Mouse (Mus musculus) stomach, embryonic 16.5 days (tissue): ENCODE results near the gene Pld5. TPM values are rescaled to one million over a fixed set of nuclear protein-coding genes. Genes with fewer than 3 reads are reported as not detected.

Experiments
- ATAC-seq: fragments of 200-750 bp; cut with Nextera tagmentation; 2 replicates; pipeline ENCODE4 v1.8.0; 2017; ENCODE audit warnings: moderate number of reproducible peaks, moderate TSS enrichment; ENCODE audit not compliant: insufficient read depth, low FRiP score
- H3K27ac ChIP-seq: fragments of 300-500 bp; sonication (generic); 2 replicates; pipeline ENCODE4 v1.5.1; 2014; ENCODE audit warnings: low read length
- H3K27me3 ChIP-seq: fragments of 300-500 bp; sonication (generic); 2 replicates; pipeline ENCODE4 v1.6.1; 2014; ENCODE audit warnings: low read length, control low read depth, mixed read lengths; ENCODE audit not compliant: control insufficient read depth, insufficient read depth
- H3K36me3 ChIP-seq: fragments of 300-500 bp; sonication (generic); 2 replicates; pipeline ENCODE4 v1.6.1; 2014; ENCODE audit warnings: low read length; ENCODE audit not compliant: control insufficient read depth, insufficient read depth
- H3K4me1 ChIP-seq: fragments of 300-500 bp; sonication (generic); 2 replicates; pipeline ENCODE4 v1.6.1; 2014; ENCODE audit warnings: low read length, control low read depth, mixed read lengths; ENCODE audit not compliant: control insufficient read depth, insufficient read depth
- H3K4me2 ChIP-seq: fragments of 300-500 bp; sonication (generic); 2 replicates; pipeline ENCODE4 v1.6.1; 2014; ENCODE audit warnings: low read depth, low read length, mixed read lengths
- H3K4me3 ChIP-seq: fragments of 300-500 bp; sonication (generic); replicated peaks from 2 replicates; pipeline ENCODE4 v1.5.1; 2014; ENCODE audit warnings: mild to moderate bottlenecking, low read length
- H3K9ac ChIP-seq: fragments of 300-500 bp; sonication (generic); 2 replicates; pipeline ENCODE4 v1.6.1; 2014; ENCODE audit warnings: low read length
- H3K9me3 ChIP-seq: fragments of 300-500 bp; sonication (generic); replicated peaks from 2 replicates; pipeline ENCODE4 v1.6.1; 2016; ENCODE audit warnings: low read length, control low read depth; ENCODE audit not compliant: control insufficient read depth
- WGBS: fragments of 180-500 bp; shearing (Covaris S2); extraction: QIAGEN DNeasy Blood & Tissue Kit; methylation state at CpG from one replicate; pipeline ENCODE4 v1.1.7; 2014; 5-methylcytosine and 5-hydroxymethylcytosine counted together
- polyA plus RNA-seq: library from polyadenylated mRNA; unstranded; fragments of >200 nt; fragmentation: Nextera tagmentation; extraction: Ambion mirVana; gene quantifications from 2 replicates; pipeline ENCODE4 v1.2.1, GENCODE M21; 2015

The Pld5 gene
- polyA plus RNA-seq, 1 experiment from 2014 or later = 0.52 TPM

DNA sequence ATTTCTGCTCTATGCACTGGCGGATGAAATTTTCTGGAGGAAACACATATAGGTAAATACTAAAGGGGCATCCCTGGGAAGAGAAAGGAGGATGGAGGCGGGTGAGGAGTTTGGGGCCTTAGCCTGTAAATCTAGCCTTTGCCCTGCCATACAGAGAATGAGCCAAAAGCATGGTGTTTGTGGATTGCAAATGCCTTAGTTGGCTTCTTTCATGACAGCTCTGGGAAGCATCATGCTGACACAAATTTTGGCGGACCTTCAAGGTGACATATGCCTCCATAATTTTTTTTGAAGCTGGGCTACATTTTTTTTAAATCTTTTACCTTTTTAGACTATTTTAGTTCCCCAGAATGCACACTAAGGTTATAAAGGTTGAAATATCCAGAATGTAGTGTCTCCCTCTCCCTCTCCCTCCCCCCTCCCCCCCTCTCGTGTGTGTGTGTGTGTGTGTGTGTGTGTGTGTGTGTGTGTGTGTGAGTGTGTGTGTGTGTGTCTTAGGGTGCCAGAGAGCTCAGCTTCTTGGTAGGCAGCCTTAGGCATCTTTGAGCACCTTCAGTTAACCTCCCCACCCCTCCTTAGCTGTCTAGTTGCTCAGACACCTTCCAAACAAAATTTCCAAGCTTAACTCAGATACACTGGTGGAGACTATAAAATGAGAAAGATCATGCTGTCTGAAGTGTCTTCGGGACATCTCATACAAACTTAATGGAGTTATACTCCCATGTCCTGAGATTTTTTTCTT is 307.9 kb downstream of the Pld5 start:
- Histone ChIP-seq H3K27ac (no peak overlapping the region), H3K9me3 (no peaks in the 10 kb centered on the region), H3K36me3 (no peaks in the 10 kb centered on the region), H3K4me2 (no peak overlapping the region), H3K27me3 (no peaks in the 10 kb centered on the region), H3K4me3 (no peak overlapping the region), H3K4me1 (no peaks in the 10 kb centered on the region), H3K9ac (no peak overlapping the region)
- WGBS = 81% methylated on average over 5 of the region's 5 CpGs
- no peak for ATAC-seq

DNA sequence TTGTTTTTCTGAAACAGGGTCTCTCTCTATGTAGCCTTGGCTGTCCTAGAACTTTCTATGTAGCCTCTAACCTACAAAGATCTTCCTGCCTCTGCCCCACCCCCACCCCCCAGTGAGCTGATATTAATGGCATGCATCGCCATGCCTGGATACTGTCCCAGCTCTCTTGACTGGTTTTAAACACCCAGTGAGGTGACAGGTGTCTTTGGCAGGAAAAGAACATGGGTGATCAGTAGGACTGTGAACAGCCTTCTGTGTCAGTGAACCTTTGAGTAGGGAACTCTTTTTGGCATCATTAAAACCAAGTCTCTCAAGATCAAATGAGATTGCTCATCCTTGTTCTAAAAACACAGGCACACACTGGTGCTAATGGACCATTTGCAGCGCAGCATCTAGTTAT is 313.3 kb downstream of the Pld5 start:
- Histone ChIP-seq H3K9ac (no peak overlapping the region), H3K4me2 (no peak overlapping the region), H3K4me1 (no peaks in the 10 kb centered on the region), H3K27me3 (no peaks in the 10 kb centered on the region), H3K4me3 (no peak overlapping the region), H3K9me3 (no peaks in the 10 kb centered on the region), H3K27ac (no peak overlapping the region), H3K36me3 (no peaks in the 10 kb centered on the region)
- 88% methylated on average over 2 of the region's 2 CpGs for WGBS
- no peak for ATAC-seq

DNA sequence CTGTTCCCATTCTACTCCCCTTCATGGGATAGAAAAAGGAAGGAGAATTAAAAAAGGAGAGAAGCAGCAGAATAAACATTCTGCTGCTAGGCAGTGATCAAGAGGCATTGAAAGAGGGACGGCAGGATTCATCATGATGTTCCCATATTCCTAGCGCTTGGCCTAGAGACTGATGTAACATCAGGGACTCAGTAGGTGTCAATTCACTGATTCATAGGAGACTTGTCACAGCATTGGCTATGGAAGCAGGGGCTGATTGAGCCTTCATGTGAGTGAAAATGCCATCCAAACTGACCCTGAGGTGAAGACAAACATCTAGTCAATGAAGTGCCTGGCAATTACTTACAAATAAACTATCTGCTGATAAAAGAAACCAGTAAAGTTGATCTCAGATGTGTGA is 324.3 kb downstream of the Pld5 start:
- Histone ChIP-seq H3K4me3 (no peak overlapping the region), H3K9me3 (no peaks in the 10 kb centered on the region), H3K4me2 (no peak overlapping the region), H3K27ac (no peak overlapping the region), H3K36me3 (no peaks in the 10 kb centered on the region), H3K9ac (no peak overlapping the region), H3K4me1 (no peaks in the 10 kb centered on the region), H3K27me3 (no peaks in the 10 kb centered on the region)
- 83% methylated on average over 2 of the region's 2 CpGs for WGBS
- ATAC-seq = no peak

DNA sequence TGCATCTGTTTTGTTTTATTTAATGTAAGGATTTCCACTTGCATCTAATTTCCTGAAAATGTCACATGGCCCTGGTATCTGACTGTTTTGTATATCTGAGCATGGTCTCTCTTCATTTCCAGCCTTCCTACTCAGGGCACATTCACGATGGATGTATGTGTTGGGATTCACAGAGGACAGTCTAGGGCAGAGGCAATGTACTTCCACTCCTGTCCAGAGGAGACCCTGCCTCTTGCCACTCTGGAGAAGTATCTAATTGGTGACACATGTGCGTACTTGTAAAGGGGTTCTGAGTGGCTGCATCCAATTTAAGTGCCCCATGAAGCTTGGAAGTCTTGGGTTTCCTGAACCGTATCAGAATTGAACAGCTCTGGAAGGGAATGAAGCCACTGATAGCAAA is 324.7 kb downstream of the Pld5 start:
- ATAC-seq = no peak
- H3K9ac ChIP-seq = no peak overlapping the region
- H3K4me2 ChIP-seq = no peak overlapping the region
- 81% methylated on average over 3 of the region's 3 CpGs for WGBS
- no peak overlapping the region for H3K4me3 ChIP-seq
- H3K4me1 ChIP-seq = no peaks in the 10 kb centered on the region
- no peak overlapping the region for H3K27ac ChIP-seq
- H3K9me3 ChIP-seq = no peaks in the 10 kb centered on the region
- no peaks in the 10 kb centered on the region for H3K27me3 ChIP-seq
- no peaks in the 10 kb centered on the region for H3K36me3 ChIP-seq

DNA sequence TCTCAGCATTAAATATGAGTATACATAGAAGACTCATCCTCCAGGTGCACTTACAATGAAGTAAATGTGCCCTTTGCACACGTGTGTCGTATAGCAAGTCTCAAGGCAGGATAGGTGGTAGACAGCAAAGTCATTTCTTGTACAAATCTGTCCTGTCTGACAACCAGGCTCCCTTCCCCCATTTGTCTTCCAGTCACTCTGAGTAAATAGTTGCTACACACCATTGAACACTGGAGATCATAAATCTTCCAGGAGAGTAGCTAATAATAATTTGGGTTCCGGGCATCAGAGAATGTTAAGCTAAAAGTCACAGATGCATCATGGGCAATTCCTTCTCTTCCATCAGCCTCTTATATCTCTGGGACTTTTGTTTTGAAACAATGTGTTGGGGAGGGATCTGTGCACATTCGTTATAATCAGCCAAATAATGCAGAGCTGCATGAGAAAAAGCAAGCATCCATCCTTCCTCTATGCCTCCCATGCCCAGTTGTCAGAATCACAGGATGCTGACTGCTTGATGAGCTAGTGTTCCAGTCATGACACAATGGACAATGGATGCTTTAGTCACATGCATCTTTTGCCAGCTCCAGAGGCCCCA is 328.3 kb downstream of the Pld5 start:
- ATAC-seq = no peak
- WGBS = 47% methylated on average over 4 of the region's 4 CpGs
- no peaks in the 10 kb centered on the region for H3K4me1 ChIP-seq
- H3K4me2 ChIP-seq = no peak overlapping the region
- H3K9ac ChIP-seq = no peak overlapping the region
- H3K27me3 ChIP-seq = no peaks in the 10 kb centered on the region
- H3K4me3 ChIP-seq = no peak overlapping the region
- H3K9me3 ChIP-seq = no peaks in the 10 kb centered on the region
- no peaks in the 10 kb centered on the region for H3K36me3 ChIP-seq
- no peak overlapping the region for H3K27ac ChIP-seq

DNA sequence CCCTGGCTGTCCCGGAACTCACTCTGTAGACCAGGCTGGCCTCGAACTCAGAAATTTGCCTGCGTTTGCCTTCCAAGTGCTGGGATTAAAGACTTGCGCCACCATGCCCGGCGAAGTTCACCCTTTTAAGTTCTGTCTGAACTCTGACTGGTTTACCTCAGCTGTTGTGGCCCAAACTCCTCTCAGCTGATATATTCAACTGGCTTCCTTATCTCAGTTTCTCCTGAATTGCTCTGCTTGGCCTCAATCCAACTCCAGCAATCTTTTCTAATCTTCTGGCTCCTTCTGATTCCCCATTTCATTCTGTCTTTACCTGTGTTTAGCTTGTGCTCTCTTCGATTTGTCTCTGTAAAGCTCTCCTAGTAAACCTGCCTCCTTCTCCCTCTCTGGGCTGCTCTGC is 331.9 kb downstream of the Pld5 start:
- H3K27ac ChIP-seq = no peak overlapping the region
- H3K27me3 ChIP-seq = no peaks in the 10 kb centered on the region
- no peaks in the 10 kb centered on the region for H3K36me3 ChIP-seq
- H3K4me3 ChIP-seq = no peak overlapping the region
- H3K4me1 ChIP-seq = no peaks in the 10 kb centered on the region
- WGBS = 89% methylated on average over 7 of the region's 7 CpGs
- no peak overlapping the region for H3K9ac ChIP-seq
- no peaks in the 10 kb centered on the region for H3K9me3 ChIP-seq
- no peak overlapping the region for H3K4me2 ChIP-seq
- ATAC-seq = no peak

DNA sequence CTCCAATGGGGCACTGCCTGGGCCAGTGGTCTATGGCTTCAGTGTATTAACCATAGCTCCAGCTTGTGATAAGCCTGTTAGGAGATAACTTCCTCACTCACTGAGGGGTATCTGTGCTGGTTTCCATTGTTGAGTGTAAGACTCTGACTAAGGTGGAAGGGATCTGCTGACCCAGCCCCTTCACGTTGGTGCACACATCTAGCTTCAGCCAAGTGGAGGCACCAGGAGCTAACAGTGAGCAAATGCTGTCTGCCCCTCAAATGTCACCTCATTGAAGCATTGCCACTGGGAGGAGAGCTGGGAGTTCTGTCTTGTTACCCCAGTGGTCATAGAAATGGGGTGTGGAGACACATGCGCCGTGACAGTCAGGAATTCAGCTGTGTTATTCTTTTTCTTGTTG is 336.4 kb downstream of the Pld5 start:
- no peaks in the 10 kb centered on the region for H3K36me3 ChIP-seq
- 83% methylated on average over 3 of the region's 3 CpGs for WGBS
- no peak overlapping the region for H3K27ac ChIP-seq
- no peaks in the 10 kb centered on the region for H3K27me3 ChIP-seq
- no peak for ATAC-seq
- H3K4me1 ChIP-seq = no peaks in the 10 kb centered on the region
- H3K9me3 ChIP-seq = no peaks in the 10 kb centered on the region
- H3K9ac ChIP-seq = no peak overlapping the region
- no peak overlapping the region for H3K4me2 ChIP-seq
- H3K4me3 ChIP-seq = no peak overlapping the region

DNA sequence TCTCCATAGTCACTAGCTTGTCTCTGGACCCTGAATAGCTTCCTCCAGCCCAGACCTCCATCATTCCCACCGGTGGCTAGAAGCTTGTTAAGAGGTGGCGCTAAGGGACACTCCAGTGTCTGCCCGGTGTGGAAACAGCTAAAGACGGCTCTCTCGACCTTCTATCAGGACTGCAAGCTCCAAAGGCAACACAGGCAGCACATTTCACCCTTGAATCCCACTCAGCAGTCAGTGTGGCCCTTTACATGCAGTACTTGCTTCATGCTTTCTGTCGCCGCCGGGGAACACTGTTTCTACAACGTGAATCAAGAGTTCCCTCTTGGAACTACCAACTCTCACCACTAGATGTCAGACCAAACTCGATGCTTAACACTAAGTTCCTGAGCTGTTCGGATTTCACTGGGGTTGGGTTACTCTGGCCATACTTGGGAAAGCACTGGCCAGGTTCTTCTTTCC is 338.8 kb downstream of the Pld5 start:
- H3K36me3 ChIP-seq = no peaks in the 10 kb centered on the region
- H3K9ac ChIP-seq = 0 out of 2 replicates have a peak overlapping the region, but pooled peaks have one; percentile 27
- no peaks in the 10 kb centered on the region for H3K9me3 ChIP-seq
- no peaks in the 10 kb centered on the region for H3K27me3 ChIP-seq
- peak overlapping the region; percentile 49 for H3K4me2 ChIP-seq
- H3K4me3 ChIP-seq = no peak overlapping the region
- H3K27ac ChIP-seq = no peak overlapping the region
- 14% methylated on average over 11 of the region's 11 CpGs for WGBS
- no peaks in the 10 kb centered on the region for H3K4me1 ChIP-seq
- ATAC-seq = peak; percentile 81

DNA sequence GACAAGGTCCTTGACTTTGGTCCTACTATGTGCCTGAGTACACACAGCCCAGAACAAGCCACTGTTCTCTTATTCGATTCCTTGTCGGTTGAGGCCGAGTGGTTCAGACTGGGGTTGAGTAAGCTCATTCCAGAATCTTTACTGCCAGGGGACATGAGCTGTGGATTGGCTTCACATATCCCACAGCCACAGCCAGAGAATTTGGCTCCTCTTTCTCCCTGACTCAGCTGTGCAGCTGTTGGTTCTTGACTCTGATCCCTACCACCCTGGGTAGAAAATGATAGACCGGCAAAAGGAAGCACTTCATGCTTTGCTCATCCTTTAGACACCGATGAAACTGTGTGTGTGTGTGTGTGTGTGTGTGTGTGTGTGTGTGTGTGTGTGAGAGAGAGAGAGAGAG is 343.7 kb downstream of the Pld5 start:
- no peak overlapping the region for H3K27ac ChIP-seq
- H3K4me2 ChIP-seq = no peak overlapping the region
- no peak for ATAC-seq
- H3K27me3 ChIP-seq = no peaks in the 10 kb centered on the region
- no peak overlapping the region for H3K4me3 ChIP-seq
- H3K36me3 ChIP-seq = no peaks in the 10 kb centered on the region
- no peaks in the 10 kb centered on the region for H3K4me1 ChIP-seq
- H3K9ac ChIP-seq = no peak overlapping the region
- H3K9me3 ChIP-seq = no peaks in the 10 kb centered on the region
- 88% methylated on average over 5 of the region's 5 CpGs for WGBS
